Mouse (Mus musculus): ENCODE measurements at regions not wholly inside any gene's neighbourhood (a gene's known extent, or its start where the extent isn't known, plus 50 kb on each side); places are given as distances from the start of the nearest gene placed in this dataset.

- TF ChIP-seq EP300 (IDR thresholded peaks at IDR 0.05; ENCODE audit: insufficient read depth, low read depth, low read length) (no peak), POLR2A (IDR thresholded peaks at IDR 0.05; ENCODE audit: insufficient read depth, low read length) (no peak)
- Histone ChIP-seq H3K9ac (ENCODE audit: low read depth, poor library complexity, severe bottlenecking) (no peak overlapping the region), H3K27ac (ENCODE audit: insufficient read depth, low read length) (no peak overlapping the region), H3K4me3 (ENCODE audit: low read depth, low read length) (no peak overlapping the region), H3K27me3 (ENCODE audit: control insufficient read depth, insufficient read depth, low read length, poor library complexity, severe bottlenecking) (no peaks in the 10 kb centered on the region), H3K36me3 (ENCODE audit: control insufficient read depth, insufficient read depth, low read length, poor library complexity, severe bottlenecking) (no peaks in the 10 kb centered on the region), H3K9me3 (replicated peaks; ENCODE audit: control insufficient read depth, insufficient read depth, low read length, poor library complexity, severe bottlenecking) (peaks cover 2% of the 10 kb centered on the region; the same call in 1 of the 2 replicates), H3K4me1 (ENCODE audit: control insufficient read depth, insufficient read depth, low read length) (no peaks in the 10 kb centered on the region)
Measured at GRCm38 (mm10) chr1:13935938-13936491, 2157.1 kb downstream of the 4930444P10Rik start.

GRCm38 (mm10) chr1:13928679-13929078, 2164.4 kb downstream of the 4930444P10Rik start:
- Histone ChIP-seq H3K27ac (ENCODE audit: insufficient read depth, low read length) (no peak overlapping the region), H3K36me3 (ENCODE audit: control insufficient read depth, insufficient read depth, low read length, poor library complexity, severe bottlenecking) (no peaks in the 10 kb centered on the region), H3K9ac (ENCODE audit: low read depth, poor library complexity, severe bottlenecking) (no peak overlapping the region), H3K27me3 (ENCODE audit: control insufficient read depth, insufficient read depth, low read length, poor library complexity, severe bottlenecking) (no peaks in the 10 kb centered on the region; the same call in 1 of the 2 replicates), H3K4me3 (ENCODE audit: low read depth, low read length) (no peak overlapping the region), H3K4me1 (ENCODE audit: control insufficient read depth, insufficient read depth, low read length) (no peaks in the 10 kb centered on the region), H3K9me3 (replicated peaks; ENCODE audit: control insufficient read depth, insufficient read depth, low read length, poor library complexity, severe bottlenecking) (no peaks in the 10 kb centered on the region)
- TF ChIP-seq EP300 (IDR thresholded peaks at IDR 0.05; ENCODE audit: insufficient read depth, low read depth, low read length): no peak
- no peak for TF ChIP-seq POLR2A (IDR thresholded peaks at IDR 0.05; ENCODE audit: insufficient read depth, low read length)
- no peak for TF ChIP-seq CTCF (IDR thresholded peaks at IDR 0.05; ENCODE audit: low read depth, low read length)

- no peak for TF ChIP-seq EP300 (IDR thresholded peaks at IDR 0.05; ENCODE audit: insufficient read depth, low read depth, low read length)
- no peak for TF ChIP-seq POLR2A (IDR thresholded peaks at IDR 0.05; ENCODE audit: insufficient read depth, low read length)
- TF ChIP-seq CTCF (IDR thresholded peaks at IDR 0.05; ENCODE audit: low read depth, low read length): no peak
- H3K27ac ChIP-seq (ENCODE audit: insufficient read depth, low read length): no peak overlapping the region
- no peaks in the 10 kb centered on the region for H3K9me3 ChIP-seq (replicated peaks; ENCODE audit: control insufficient read depth, insufficient read depth, low read length, poor library complexity, severe bottlenecking)
- no peak overlapping the region for H3K9ac ChIP-seq (ENCODE audit: low read depth, poor library complexity, severe bottlenecking)
- H3K27me3 ChIP-seq (ENCODE audit: control insufficient read depth, insufficient read depth, low read length, poor library complexity, severe bottlenecking): no peaks in the 10 kb centered on the region; the same call in 1 of the 2 replicates
- H3K4me3 ChIP-seq (ENCODE audit: low read depth, low read length): no peak overlapping the region
- no peaks in the 10 kb centered on the region for H3K36me3 ChIP-seq (ENCODE audit: control insufficient read depth, insufficient read depth, low read length, poor library complexity, severe bottlenecking)
- H3K4me1 ChIP-seq (ENCODE audit: control insufficient read depth, insufficient read depth, low read length): no peaks in the 10 kb centered on the region
Measured at GRCm38 (mm10) chr1:13927964-13928363, 2165.2 kb downstream of the 4930444P10Rik start.

- Histone ChIP-seq H3K36me3 (ENCODE audit: control insufficient read depth, insufficient read depth, low read length, poor library complexity, severe bottlenecking) (no peaks in the 10 kb centered on the region), H3K4me1 (ENCODE audit: control insufficient read depth, insufficient read depth, low read length) (no peaks in the 10 kb centered on the region), H3K27ac (ENCODE audit: insufficient read depth, low read length) (no peak overlapping the region), H3K9ac (ENCODE audit: low read depth, poor library complexity, severe bottlenecking) (no peak overlapping the region), H3K4me3 (ENCODE audit: low read depth, low read length) (no peak overlapping the region), H3K27me3 (ENCODE audit: control insufficient read depth, insufficient read depth, low read length, poor library complexity, severe bottlenecking) (no peaks in the 10 kb centered on the region; the same call in 1 of the 2 replicates), H3K9me3 (replicated peaks; ENCODE audit: control insufficient read depth, insufficient read depth, low read length, poor library complexity, severe bottlenecking) (no peaks in the 10 kb centered on the region)
- TF ChIP-seq EP300 (IDR thresholded peaks at IDR 0.05; ENCODE audit: insufficient read depth, low read depth, low read length) (no peak), POLR2A (IDR thresholded peaks at IDR 0.05; ENCODE audit: insufficient read depth, low read length) (no peak), CTCF (IDR thresholded peaks at IDR 0.05; ENCODE audit: low read depth, low read length) (no peak)
Measured at GRCm38 (mm10) chr1:13925994-13926393, 2167.1 kb downstream of the 4930444P10Rik start.

GRCm38 (mm10) chr1:13915216-13915615, 2177.9 kb downstream of the 4930444P10Rik start:
- H3K36me3 ChIP-seq (ENCODE audit: control insufficient read depth, insufficient read depth, low read length, poor library complexity, severe bottlenecking): no peaks in the 10 kb centered on the region
- no peaks in the 10 kb centered on the region for H3K4me1 ChIP-seq (ENCODE audit: control insufficient read depth, insufficient read depth, low read length)
- no peaks in the 10 kb centered on the region for H3K27me3 ChIP-seq (ENCODE audit: control insufficient read depth, insufficient read depth, low read length, poor library complexity, severe bottlenecking)
- H3K4me3 ChIP-seq (ENCODE audit: low read depth, low read length): no peak overlapping the region
- TF ChIP-seq EP300 (IDR thresholded peaks at IDR 0.05; ENCODE audit: insufficient read depth, low read depth, low read length) (no peak), CTCF (IDR thresholded peaks at IDR 0.05; ENCODE audit: low read depth, low read length) (no peak), POLR2A (IDR thresholded peaks at IDR 0.05; ENCODE audit: insufficient read depth, low read length) (no peak)
- H3K9ac ChIP-seq (ENCODE audit: low read depth, poor library complexity, severe bottlenecking): no peak overlapping the region
- no peak overlapping the region for H3K27ac ChIP-seq (ENCODE audit: insufficient read depth, low read length)
- H3K9me3 ChIP-seq (replicated peaks; ENCODE audit: control insufficient read depth, insufficient read depth, low read length, poor library complexity, severe bottlenecking): no peaks in the 10 kb centered on the region

GRCm38 (mm10) chr1:13879126-13879525, 2214.0 kb downstream of the 4930444P10Rik start:
- no peak overlapping the region for H3K9ac ChIP-seq (ENCODE audit: low read depth, poor library complexity, severe bottlenecking)
- H3K9me3 ChIP-seq (replicated peaks; ENCODE audit: control insufficient read depth, insufficient read depth, low read length, poor library complexity, severe bottlenecking): no peaks in the 10 kb centered on the region
- no peaks in the 10 kb centered on the region for H3K4me1 ChIP-seq (ENCODE audit: control insufficient read depth, insufficient read depth, low read length)
- no peaks in the 10 kb centered on the region for H3K27me3 ChIP-seq (ENCODE audit: control insufficient read depth, insufficient read depth, low read length, poor library complexity, severe bottlenecking)
- H3K36me3 ChIP-seq (ENCODE audit: control insufficient read depth, insufficient read depth, low read length, poor library complexity, severe bottlenecking): no peaks in the 10 kb centered on the region
- no peak overlapping the region for H3K4me3 ChIP-seq (ENCODE audit: low read depth, low read length)
- no peak overlapping the region for H3K27ac ChIP-seq (ENCODE audit: insufficient read depth, low read length)
- no peak for TF ChIP-seq EP300 (IDR thresholded peaks at IDR 0.05; ENCODE audit: insufficient read depth, low read depth, low read length)
- TF ChIP-seq POLR2A (IDR thresholded peaks at IDR 0.05; ENCODE audit: insufficient read depth, low read length): no peak
- TF ChIP-seq CTCF (IDR thresholded peaks at IDR 0.05; ENCODE audit: low read depth, low read length): no peak

Data from ES-Bruce4 (cell line).